Mouse (Mus musculus): ENCODE data around the gene 1700020D05Rik. TPM values are rescaled to one million over a fixed set of nuclear protein-coding genes. Genes with fewer than 3 reads are reported as not detected.

1700020D05Rik gene
- 1 to 10 TPM; 3.5 to 4.9 TPM for total RNA-seq (2023)

DNA sequence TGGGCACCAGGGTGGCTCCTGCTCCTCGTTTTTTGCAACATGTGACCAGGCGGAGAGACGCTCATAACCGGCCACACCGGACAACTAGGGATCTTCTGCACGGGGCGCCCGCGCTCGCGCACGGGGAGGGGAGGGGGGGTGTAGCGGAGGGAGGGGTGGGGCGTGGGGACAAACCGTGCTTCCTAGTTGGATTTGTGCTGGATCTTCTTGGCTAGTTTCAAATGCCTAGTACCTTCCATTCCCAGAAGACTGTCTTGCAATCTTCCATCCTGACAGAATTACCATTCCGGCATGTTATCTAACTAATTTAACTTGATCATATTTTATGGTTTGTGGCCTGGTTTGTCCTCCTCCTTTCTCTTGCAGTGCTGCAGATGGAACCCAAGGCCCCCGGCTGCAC lies at the start of gene 1700020D05Rik:
1700020D05Rik (minus strand) TSS at position 101 of the 400 bp plus-strand sequence.

DNA sequence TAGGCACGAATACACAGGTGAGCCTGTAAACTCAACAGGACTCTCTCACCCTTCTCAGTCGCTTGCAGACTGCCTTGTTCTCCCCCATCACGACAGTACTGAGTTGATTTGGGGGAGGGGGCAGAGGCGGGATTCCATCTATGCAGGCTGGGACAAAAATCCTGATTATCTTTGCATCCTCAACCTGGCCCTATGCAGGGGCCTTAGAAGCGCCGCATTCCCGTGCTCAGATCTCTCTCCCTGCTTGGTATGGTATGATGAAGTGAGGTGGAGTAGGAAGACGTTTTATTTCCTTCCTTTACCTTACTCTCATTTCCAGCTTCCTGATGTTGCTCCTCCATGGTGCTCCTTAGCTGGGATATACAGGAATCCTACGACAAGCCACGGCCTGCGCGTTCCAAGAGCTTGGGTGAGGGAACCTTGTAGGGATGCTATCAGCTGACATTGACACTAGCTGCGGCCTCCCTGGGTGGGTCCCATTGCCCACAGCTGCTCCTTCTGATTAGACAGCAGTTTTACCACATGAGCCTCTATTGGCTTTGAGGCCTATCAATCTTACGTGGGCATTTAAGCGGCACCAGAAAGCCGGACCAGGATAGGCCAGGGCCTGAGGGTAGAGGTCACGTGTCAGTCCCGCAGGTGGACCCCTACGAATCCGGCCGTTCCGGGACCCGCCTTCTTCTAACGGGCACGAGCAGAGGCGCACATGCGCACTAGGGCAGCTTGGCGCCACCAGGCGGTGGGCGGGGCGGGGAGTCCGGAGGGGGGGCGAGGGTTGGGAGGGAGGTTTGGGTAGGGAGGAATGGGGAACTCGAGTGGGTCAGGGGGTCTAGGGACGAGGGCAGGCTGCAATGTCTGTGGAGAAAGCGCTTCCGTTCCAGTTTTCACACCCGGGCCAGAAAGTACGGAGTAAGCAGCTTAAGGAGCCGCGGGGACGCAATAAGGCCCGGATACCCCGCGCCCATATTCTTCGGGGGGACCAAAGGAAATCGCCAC lies 6.7 kb upstream of the 1700020D05Rik start, which contains the start of gene Snx32:
Snx32 (minus strand) TSS at position 508 of the 996 bp plus-strand sequence.

DNA sequence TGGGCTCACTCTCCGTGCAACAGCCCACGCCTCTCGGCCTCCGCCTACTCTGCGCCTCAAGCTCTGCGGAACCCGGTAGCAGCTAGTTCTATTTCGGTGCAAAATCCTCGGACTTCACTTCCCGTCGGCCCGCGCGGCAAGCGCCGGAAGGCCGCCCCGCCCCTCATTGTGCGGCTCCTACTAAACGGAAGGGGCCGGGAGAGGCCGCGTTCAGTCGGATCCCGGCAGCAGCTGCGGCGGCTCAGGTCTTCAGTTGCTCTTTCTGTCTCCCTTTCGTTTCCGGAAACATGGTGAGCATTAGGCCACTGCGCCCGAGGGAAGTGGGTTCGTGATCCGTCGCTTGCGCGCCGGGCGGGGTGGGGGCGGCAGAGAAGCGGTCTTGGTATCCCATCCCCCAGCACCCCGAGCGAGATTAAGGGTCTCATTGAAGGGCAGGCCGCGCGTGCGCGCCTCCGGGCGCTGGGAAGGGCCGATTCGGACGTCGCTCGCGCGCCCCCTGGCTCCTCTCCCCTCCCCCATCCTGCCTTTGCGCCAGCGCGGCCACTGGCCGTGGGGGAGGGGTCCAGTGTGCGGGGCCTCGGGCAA lies 13.2 kb downstream of the 1700020D05Rik start, which contains the start of gene Cfl1:
Cfl1 (plus strand) TSS at position 143 of the 585 bp plus-strand sequence.

DNA sequence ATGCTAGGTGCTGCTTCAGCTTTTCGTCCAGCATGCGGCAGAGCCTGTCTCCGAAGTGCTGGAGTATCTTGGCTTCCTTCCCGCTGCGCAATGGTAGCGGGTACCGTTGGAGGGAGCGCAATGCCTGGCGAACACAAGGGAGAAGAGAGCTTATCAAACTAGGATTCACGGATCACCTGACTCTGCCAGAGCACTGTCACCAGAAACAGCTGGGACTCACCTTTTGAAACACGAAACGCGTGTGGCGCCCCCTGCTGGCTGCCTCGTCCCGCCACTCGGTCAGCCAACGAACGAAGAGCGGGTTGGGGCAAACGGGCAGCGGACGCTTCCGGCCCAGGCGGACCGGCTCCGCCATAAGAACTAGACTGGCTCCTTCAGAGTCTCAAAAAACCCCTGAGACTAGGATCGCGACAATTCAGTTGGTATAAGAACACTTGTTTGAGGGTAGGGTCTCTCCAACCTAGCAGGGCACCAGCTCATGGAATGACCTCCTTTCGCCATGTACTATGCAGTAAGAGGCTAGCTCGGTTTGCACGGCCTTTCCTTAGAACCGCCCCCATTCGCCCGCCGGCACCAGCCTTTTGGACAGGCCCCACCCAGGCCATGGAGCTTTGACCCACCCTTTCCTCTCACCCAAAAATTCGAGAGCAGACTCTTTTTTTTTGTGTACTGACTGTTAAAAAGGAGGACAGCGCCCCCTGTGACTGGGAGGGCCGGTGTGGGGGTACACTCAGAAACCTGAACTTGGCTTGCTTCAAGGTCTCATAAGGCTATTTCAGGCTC lies 15.6 kb downstream of the 1700020D05Rik start, which contains the start of gene Mus81:
Mus81 (minus strand) TSS at position 635 of the 783 bp plus-strand sequence.

DNA sequence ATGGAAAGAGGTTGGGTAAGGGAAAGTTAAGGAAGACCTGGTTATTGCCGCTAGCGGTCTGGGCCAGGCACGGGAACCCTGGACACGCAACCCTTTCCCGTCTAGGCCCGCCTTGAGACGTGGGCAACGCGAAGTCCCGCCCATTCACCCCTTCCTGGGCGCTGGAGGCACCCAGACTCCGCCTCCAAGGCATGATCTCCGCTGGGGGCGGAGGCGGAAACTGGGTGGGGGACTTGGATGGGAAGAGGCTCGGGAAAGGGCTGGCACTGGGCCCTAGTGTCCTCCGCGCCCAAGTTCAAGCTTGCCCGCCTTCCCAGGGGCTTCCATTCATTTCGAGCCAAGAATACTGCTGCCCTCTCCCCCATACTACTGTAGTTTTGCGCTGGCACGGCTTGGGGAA lies 29.9 kb downstream of the 1700020D05Rik start, which contains the start of gene Efemp2:
Efemp2 (plus strand) TSS at position 235 of the 400 bp plus-strand sequence.

DNA sequence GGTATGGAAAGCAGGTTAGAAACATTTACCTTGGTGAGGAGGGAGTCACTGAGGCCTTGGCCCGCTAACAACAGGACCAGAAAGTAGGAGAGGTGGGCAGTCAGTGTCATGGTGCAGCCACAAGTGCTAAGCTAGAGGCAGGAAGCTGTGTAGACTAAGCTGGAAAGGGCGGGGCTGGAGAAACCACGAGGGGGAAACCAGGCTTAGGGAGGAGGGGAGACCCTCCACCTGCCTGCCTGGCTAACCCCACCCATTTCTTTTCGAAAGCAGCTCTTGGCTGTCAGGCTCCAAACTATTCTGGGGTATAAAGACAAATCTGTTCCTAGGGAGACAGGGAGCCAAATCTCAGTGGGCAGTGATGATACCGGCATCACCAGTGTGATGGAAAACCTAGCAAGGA lies 35.2 kb downstream of the 1700020D05Rik start, which contains the start of gene Ctsw:
Ctsw (minus strand) TSS at position 134 of the 400 bp plus-strand sequence.

DNA sequence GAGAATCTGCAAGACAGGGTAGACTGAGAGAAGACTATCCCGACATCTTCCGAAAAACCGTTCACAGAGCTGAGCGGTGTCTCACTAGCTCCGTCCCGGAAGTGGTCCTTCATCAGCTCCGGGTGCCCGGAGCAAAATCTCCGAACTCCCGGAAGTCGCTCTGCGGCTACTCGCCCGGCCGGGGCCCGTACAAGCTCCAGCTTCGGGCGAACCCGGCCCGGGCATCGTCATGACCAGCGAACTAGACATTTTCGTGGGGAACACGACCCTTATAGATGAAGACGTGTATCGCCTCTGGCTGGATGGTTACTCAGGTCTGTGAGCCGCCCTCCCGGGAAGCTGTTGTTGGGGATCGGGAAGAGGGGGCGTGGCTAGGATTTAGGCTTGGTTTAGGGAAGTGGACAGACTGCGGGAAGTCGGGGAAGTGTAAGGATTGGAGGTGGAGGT lies 43.1 kb downstream of the 1700020D05Rik start, which contains the start of gene Fibp:
Fibp (plus strand) TSS at position 151 of the 447 bp plus-strand sequence.

DNA sequence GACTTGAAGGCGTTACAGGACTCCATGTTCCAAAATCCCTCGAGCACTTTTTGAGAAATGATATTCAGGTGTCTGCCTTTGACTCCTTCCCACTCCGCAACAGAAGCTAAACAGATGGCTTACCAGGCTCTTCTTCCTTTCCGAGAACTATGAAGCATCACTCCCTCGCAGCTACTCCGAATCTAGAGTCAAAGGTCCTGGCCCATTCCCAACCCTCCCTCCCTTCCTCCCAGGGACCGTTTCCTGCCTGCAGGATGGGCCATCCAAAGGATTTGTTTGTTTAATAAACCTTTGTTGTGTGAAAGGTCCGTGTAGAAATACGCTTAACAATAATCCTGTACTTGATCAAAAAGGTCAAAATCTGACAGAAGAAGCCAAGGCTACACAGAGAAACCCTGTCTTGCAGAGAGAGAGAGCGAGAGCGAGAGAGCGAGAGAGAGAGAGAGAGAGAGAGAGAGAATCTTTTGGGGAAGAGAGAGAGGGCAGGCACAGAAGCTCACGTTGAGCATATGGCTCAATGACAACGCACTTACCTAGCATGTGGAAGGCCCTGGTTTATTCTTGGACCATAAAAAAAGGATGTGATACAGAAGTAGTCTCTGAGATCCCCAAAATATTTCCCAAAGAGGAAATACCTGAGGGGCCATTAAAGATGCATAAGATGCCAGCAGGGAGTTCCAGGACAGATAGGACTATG lies 45.7 kb downstream of the 1700020D05Rik start, which contains the start of gene Ccdc85b:
Ccdc85b (minus strand) TSS at position 149 of the 697 bp plus-strand sequence.

Other genes with a start within 250 kb of the 1700020D05Rik start
- gene Pacs1, start 230.7 kb downstream of the 1700020D05Rik start, total RNA-seq (2023) = 10 to 100 TPM; 81.2 to 92.8 TPM
- gene Sf3b2, start 208.3 kb downstream of the 1700020D05Rik start, total RNA-seq (2023) = 100 to 1,000 TPM; 309 to 311 TPM
- not detected for gene Gal3st3, start 205.5 kb downstream of the 1700020D05Rik start, total RNA-seq (2023)
- not detected for gene Catsper1, start 168.0 kb downstream of the 1700020D05Rik start, total RNA-seq (2023)
- not detected for gene Cst6, start 154.2 kb downstream of the 1700020D05Rik start, total RNA-seq (2023)
- gene Eif1ad, start 137.0 kb downstream of the 1700020D05Rik start, total RNA-seq (2023) = 10 to 100 TPM; 39.6 to 43.4 TPM
- 10 to 100 TPM; 93.0 to 94.1 TPM for gene Banf1, start 136.6 kb downstream of the 1700020D05Rik start, total RNA-seq (2023)
- gene Sart1, start 115.1 kb downstream of the 1700020D05Rik start, total RNA-seq (2023) = 100 to 1,000 TPM; 177 to 198 TPM
- gene Tsga10ip, start 101.3 kb downstream of the 1700020D05Rik start, total RNA-seq (2023) = not detected
- 100 to 1,000 TPM; 174 to 177 TPM for gene Drap1, start 78.8 kb downstream of the 1700020D05Rik start, total RNA-seq (2023)
- gene AI837181, start 78.6 kb downstream of the 1700020D05Rik start, total RNA-seq (2023) = 10 to 100 TPM; 59.5 to 60.9 TPM
- gene Fosl1, start 56.2 kb downstream of the 1700020D05Rik start, total RNA-seq (2023) = 1 to 10 TPM in 1 of 2 experiments, not detected in 1; 1.3 TPM
- 1 to 10 TPM; 3.1 to 3.6 TPM for gene Ccdc85b, start 45.9 kb downstream of the 1700020D05Rik start, total RNA-seq (2023)
- gene Fibp, start 43.2 kb downstream of the 1700020D05Rik start, total RNA-seq (2023) = 100 to 1,000 TPM; 115 to 174 TPM
- gene Ctsw, start 35.3 kb downstream of the 1700020D05Rik start, total RNA-seq (2023) = 1 to 10 TPM; 2.0 to 3.3 TPM
- 1 to 10 TPM in 1 of 2 experiments, not detected in 1; 1.5 TPM for gene Efemp2, start 29.8 kb downstream of the 1700020D05Rik start, total RNA-seq (2023)
- gene Mus81, start 15.4 kb downstream of the 1700020D05Rik start, total RNA-seq (2023) = 10 to 100 TPM; 39.6 to 51.8 TPM
- gene Cfl1, start 13.3 kb downstream of the 1700020D05Rik start, total RNA-seq (2023) = 1,000 to 10,000 TPM; 1,245 to 1,301 TPM
- 10 to 100 TPM; 10.4 to 14.2 TPM for gene Snx32, start 6.8 kb upstream of the 1700020D05Rik start, total RNA-seq (2023)
- not detected for gene Ovol1, start 56.9 kb upstream of the 1700020D05Rik start, total RNA-seq (2023)
- gene Ap5b1, start 64.2 kb upstream of the 1700020D05Rik start, total RNA-seq (2023) = 10 to 100 TPM; 21.5 to 25.2 TPM
- gene Rnaseh2c, start 98.1 kb upstream of the 1700020D05Rik start, total RNA-seq (2023) = 100 to 1,000 TPM in 1 of 2 experiments, 10 to 100 TPM in 1; 92.4 to 109 TPM
- gene Kat5, start 106.5 kb upstream of the 1700020D05Rik start, total RNA-seq (2023) = 100 to 1,000 TPM; 107 to 122 TPM
- 100 to 1,000 TPM; 132 to 136 TPM for gene Rela, start 133.7 kb upstream of the 1700020D05Rik start, total RNA-seq (2023)
- 100 to 1,000 TPM; 661 to 707 TPM for gene Sipa1, start 159.9 kb upstream of the 1700020D05Rik start, total RNA-seq (2023)
- 10 to 100 TPM; 62.0 to 64.7 TPM for gene Map3k11, start 185.0 kb upstream of the 1700020D05Rik start, total RNA-seq (2023)
- 100 to 1,000 TPM; 203 to 215 TPM for gene Pcnx3, start 185.1 kb upstream of the 1700020D05Rik start, total RNA-seq (2023)
- gene Kcnk7, start 200.6 kb upstream of the 1700020D05Rik start, total RNA-seq (2023) = not detected
- gene Ehbp1l1, start 222.5 kb upstream of the 1700020D05Rik start, total RNA-seq (2023) = 10 to 100 TPM; 57.1 to 58.7 TPM
- 10 to 100 TPM; 23.5 to 24.9 TPM for gene Fam89b, start 225.9 kb upstream of the 1700020D05Rik start, total RNA-seq (2023)
- not detected for gene Ltbp3, start 237.1 kb upstream of the 1700020D05Rik start, total RNA-seq (2023)

Data from B cell, adult 67 days (primary cell).